Mouse (Mus musculus) induced T-regulatory cell, adult 2 months (primary cell): ENCODE measurements around the gene Zdhhc16.
A peak's percentile ranks its signal among the peaks of the same experiment; 100 is the strongest.
"Not testable (repeated sequence)": the region's sequence is repeated elsewhere in the genome, so short reads cannot be mapped to it uniquely, and the experiment has no call there.

Experiments used
- DNase-seq: peaks from one replicate; pipeline ENCODE4 v3.0.0-alpha.2; 2012; ENCODE audit warnings: low read depth

The Zdhhc16 gene

GRCm38 (mm10) chr19:41913774-41914591, 19.3 kb upstream of the Zdhhc16 start:
- no peak for DNase-seq

- not testable (repeated sequence) for DNase-seq
These were observed 18.7 kb upstream of the Zdhhc16 start for GRCm38 (mm10) chr19:41914592-41914882.

DNA sequence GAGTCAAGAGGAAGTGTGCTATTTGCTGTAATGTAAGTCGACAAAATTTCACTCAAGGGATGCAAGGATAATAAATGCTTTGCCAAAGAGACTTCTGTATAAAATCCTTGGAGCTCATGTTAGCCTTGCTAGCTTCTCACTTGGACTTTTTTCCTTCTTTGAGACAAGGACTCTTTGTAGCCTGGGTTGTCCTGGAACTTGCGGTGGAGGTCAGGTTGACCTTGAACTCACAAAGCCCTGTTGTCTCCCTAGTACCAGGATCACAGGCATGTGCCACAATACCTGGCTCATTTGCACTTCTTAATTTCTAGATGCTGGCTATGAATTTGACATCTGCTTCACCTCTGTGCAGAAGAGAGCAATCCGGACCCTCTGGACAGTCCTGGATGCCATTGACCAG, 18.0 kb upstream of the Zdhhc16 start:
- DNase-seq, result no peak

DNA sequence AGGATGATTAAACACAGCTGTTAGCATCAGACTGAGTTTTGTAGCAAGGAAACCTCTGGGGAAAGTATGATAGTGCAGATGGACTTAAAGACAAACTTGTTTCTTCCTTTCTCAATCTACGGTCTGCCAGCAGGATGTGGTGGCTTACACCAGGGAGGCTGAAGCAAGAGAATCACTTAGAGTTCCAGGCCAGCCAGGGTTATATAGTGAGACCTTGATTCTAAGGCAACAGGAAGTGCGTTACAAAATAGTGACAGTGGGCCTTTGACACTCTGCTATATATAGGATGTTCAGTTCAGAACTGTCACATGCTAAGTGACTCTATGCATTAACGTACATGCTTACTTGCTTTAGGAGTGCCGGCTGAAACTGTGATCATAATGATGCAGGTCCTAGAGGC, 16.4 kb upstream of the Zdhhc16 start:
- DNase-seq, result peak; percentile 20

DNA sequence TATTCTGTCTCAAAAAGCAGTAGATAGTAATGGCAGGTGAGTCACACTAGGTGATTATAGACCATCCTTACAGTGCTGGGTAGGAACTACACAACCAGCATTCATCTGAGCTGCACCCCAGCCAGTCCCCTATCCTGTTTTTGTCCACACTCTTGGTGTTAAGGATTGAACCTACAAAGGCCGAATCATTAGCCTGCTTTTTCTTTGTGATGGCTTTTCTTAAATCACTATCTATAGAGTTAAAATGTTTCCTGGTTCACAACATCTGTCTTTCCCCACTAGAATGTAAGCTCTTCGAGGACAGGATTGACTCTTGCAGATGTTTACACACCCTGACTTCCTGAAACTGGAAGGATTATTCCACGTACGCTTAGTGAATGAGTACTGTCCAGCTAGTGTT, 13.8 kb upstream of the Zdhhc16 start:
- no peak for DNase-seq

- DNase-seq, result no peak
These were observed 12.7 kb upstream of the Zdhhc16 start for GRCm38 (mm10) chr19:41920412-41921067.

- peak; percentile 86 for DNase-seq
These were observed 594 bp upstream of the Zdhhc16 start for GRCm38 (mm10) chr19:41932686-41933085.

GRCm38 (mm10) chr19:41934124-41934523, 844 bp downstream of the Zdhhc16 start:
- peak; percentile 27 for DNase-seq

DNA sequence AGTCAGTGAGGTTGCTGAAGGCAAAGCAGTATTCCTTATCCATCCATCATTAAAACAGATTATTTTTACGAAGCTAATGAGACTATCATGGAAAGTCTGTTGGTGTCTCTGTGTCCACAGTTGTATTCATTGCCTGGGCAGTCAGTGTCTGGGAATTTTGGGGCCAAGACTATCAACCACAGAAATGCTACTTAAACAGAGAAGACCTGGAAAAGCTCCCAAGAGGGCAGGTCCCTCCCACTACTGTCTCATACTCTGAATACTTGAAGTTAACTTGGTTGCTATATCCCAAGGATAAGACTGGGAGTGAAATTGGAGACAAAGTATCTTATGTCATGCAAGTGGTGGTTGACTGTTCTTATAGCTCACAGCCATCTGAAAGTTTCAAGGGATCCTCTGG, 2.6 kb downstream of the Zdhhc16 start:
- DNase-seq, result no peak

DNA sequence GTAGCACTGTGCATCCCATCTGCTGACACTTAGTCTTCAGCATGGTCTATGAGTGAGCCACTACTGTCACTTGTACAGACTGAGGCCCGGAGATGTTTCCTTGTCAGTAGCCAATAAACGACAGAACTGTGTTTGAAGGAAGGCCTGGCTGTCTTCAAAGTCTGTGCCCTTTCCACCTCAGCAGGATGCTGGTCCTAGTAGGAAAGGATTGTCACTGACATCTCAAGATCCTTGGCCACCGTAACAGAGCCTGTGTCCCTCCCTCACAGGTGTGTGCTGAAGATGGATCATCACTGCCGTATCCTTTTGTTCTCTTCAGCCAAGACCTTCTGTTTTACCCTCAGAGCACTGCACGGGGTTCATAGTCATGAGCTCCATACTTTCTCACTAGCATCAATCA, 5.3 kb downstream of the Zdhhc16 start:
- no peak for DNase-seq

DNA sequence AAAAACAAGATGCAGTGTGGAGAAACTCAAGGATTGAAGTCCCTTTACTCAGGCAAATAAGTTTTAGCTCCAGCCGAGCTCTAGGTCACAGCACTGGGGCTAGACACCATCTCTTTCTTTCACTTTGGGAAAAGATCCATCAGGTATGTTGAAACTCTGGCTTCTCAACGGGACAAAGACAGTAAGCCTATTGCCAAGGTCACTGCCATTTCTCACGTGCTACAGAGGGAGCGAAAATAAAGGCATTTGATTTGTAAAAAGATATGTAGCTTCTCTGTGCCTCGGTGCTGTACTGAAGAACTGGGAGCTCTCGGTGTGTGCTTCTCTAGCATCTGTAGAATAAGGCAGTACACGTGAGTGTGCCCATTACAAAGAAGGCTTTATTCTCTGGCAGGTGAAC, 10.6 kb downstream of the Zdhhc16 start:
- no peak for DNase-seq

- peak; percentile 15 for DNase-seq
These were observed 19.0 kb downstream of the Zdhhc16 start for GRCm38 (mm10) chr19:41952287-41952686.

DNA sequence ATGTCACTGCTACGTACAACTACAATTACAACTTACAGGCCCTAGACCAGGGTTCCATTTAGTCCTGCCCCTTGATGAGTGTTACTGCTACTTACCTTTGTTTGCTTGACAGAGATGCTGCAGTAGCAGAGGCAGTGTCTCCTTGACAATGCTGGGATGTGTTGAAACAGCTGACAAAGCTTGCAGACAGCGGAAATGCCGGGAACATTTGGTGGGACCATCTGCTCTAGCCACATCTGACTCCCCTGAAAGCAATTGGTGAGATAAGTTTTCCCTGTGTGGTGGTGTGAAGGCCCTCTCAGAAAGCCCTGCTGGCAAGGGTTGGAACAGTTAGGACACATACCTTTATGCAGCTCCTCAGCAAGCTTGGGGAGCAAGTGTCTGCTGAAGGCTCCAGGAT, 20.3 kb downstream of the Zdhhc16 start:
- DNase-seq, result no peak

DNA sequence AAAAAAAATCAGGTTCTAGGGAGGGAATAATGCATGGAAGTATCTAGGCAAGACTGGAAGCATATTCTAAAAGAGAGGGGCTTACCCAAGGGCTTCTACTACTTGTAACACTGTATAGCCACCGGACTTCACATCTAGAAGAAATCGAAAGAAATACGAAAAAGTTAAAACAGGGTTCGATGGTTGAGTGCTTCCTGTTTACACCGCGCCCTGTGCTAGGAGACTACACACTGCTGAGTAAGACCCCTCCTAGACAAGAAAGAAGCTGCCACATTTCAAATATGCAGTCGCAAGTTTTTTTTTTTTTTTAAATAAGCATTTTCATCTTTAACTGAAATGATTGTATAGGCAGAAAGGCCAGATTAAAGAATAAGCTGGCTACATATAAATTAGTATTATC, 36.3 kb downstream of the Zdhhc16 start:
- DNase-seq, result peak; percentile 70

DNA sequence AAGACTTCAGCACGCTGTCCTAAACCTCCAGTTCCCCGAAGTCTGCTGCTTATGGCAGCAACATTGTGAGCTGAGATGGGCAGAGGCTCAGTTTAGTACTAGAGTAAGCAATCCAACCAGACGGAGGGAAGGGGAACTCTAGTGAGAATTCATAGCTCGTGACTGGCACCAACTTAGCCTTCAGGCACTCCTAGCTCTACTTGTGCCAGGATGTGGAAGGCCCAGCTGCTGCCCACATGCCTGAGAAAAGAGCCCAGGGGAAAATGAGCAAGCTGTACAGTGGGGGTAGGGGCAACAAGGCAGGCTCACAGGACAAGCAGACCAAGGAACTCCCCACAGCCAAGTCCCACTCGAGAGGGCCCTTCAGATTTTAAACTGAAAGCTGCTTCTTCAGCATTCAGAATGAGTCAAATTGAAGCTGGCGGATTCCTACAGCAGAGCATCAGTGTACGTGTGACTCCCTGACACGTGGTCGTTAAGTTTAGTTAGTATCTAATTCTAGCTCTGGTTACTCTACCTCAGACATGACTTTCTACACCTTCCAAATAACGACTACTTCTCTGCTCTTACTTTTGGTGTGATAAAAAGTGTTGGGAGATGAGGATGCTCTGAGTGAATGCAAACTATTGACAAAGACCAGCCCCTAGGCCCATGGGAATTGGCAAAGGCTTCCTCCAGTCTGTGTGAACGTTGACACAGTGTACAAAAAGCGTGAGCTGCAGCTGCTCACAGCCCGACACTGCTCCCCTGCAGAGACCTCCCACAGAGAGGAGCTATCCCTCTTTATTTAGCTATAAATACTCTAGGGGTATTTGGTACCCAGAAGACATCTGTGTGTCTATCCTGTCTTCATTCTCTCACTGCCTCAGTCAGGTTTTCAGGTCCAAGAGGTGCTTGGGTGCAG, 40.9 kb downstream of the Zdhhc16 start:
- DNase-seq, result peak; percentile 48

GRCm38 (mm10) chr19:41980422-41980818, 47.1 kb downstream of the Zdhhc16 start:
- peak; percentile 76 for DNase-seq

DNA sequence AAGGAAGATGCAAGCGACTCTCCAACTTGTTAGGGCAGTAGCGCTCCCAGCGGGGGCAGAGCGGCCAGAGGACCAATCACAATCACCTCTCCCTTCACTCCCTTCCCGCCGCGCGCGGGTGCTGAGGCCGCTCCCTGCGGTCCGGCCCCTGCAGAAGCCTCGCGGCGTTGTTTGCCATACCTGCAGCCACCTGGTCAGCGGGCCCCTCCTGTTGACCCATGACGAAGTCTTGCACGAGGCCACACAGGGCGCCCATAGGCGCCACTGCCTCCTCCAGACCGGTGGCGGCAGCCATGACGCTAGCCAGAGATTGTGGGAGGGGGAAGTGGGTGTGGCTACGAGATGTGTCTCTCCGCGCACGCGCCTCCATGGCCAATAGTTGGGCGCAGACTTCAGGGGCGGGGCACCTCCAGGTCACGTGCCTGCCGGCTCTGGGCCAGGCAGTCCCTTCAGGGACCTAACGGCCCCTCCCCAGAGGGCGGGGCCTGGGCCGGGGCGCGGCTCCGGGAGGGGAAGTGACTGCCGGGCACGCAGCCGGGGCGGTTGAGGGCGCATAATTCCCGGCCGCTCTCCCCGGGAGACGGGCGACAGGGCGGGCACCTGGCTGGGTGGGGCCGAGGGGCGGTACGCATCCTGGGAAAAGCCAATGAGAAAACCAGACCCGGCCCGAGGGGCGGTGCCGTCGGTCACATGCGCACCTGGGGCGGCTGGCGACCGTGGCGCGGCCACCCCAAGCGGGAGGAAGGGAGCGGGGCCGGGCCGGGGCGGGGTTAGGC, 47.7 kb downstream of the Zdhhc16 start, which contains the start of gene Mms19:
Gene Mms19, minus strand, starts transcription at position 339 of the 776 bp plus-strand sequence.
- DNase-seq, result peak; percentile 100

DNA sequence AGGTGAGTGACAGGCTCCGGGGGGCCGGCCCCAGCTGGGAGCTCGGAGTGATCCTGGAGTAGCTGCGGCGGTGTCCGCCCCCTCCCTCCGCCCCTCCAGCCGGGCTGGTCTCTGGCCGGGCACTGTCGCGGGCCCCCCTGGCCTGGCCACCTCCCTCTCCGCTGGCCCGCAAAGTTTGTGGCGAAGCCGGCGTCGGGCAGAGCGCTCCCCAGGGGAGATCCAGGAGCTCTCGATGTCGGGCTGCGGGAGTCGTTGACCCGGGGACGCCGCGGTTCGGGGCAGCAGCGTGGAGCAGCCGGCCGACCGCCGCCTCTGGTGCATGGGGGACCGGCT, 48.3 kb downstream of the Zdhhc16 start, which contains the start of gene Ubtd1:
Gene Ubtd1, plus strand, starts transcription at position 169 of the 333 bp plus-strand sequence.
- DNase-seq, result no peak

- peak; percentile 59 for DNase-seq
These were observed 48.9 kb downstream of the Zdhhc16 start for GRCm38 (mm10) chr19:41981931-41982790.

DNA sequence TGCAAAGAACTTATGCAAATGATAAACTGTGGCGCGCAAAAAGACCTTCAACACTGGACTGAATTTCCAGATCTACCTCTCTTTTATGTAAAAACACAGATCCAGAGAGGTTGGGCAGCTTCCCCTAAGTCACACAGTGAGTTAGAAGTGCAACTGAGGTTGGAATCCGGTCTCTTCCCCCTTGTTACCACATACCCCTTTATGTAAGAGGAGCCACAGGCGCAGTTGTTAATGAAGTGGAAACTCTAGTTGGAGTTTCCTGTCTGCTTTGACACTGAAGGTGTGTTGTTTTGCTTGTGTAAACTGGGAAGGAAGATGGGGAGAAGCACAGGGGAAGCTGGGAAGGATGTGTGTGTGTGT, 49.5 kb downstream of the Zdhhc16 start:
- DNase-seq, result no peak

GRCm38 (mm10) chr19:41985994-41986393, 52.7 kb downstream of the Zdhhc16 start:
- no peak for DNase-seq
